Mouse (Mus musculus): Measurements from ENCODE around the gene Phf20. TPM values are rescaled to one million over a fixed set of nuclear protein-coding genes. Genes with fewer than 3 reads are reported as not detected.
"Not testable (repeated sequence)": the region's sequence is repeated elsewhere in the genome, so short reads cannot be mapped to it uniquely, and the experiment has no call there.

The Phf20 gene
- polyA plus RNA-seq, 1 experiment: 11.2 TPM

GRCm38 (mm10) chr2:156179046-156179795 lies 17.0 kb upstream of the Phf20 start:
- Histone ChIP-seq H3K27me3 (ENCODE audit: control insufficient read depth, insufficient read depth, low read length) (no peaks in the 10 kb centered on the region), H3K4me1 (ENCODE audit: control insufficient read depth, insufficient read depth, low read length) (no peaks in the 10 kb centered on the region; the same call in 1 of the 2 replicates), H3K27ac (ENCODE audit: control insufficient read depth, insufficient read depth, low read depth, low read length) (peak overlapping the region; percentile 97), H3K4me3 (ENCODE audit: control insufficient read depth, low read depth, low read length) (peak overlapping the region; percentile 94), H3K36me3 (ENCODE audit: control insufficient read depth, insufficient read depth, low read length) (no peaks in the 10 kb centered on the region)
- peak; percentile 78 for TF ChIP-seq POLR2A (IDR thresholded peaks at IDR 0.05; ENCODE audit: control insufficient read depth, low read depth, low read length)
- TF ChIP-seq CTCF (IDR thresholded peaks at IDR 0.05; ENCODE audit: control insufficient read depth, insufficient read depth, insufficient replicate concordance, low read depth, low read length): no peak

GRCm38 (mm10) chr2:156179796-156180093 lies 16.5 kb upstream of the Phf20 start:
- H3K27ac ChIP-seq (ENCODE audit: control insufficient read depth, insufficient read depth, low read depth, low read length): peak overlapping the region; percentile 97
- peak overlapping the region; percentile 94 for H3K4me3 ChIP-seq (ENCODE audit: control insufficient read depth, low read depth, low read length)
- H3K36me3 ChIP-seq (ENCODE audit: control insufficient read depth, insufficient read depth, low read length): no peaks in the 10 kb centered on the region
- TF ChIP-seq CTCF (IDR thresholded peaks at IDR 0.05; ENCODE audit: control insufficient read depth, insufficient read depth, insufficient replicate concordance, low read depth, low read length): no peak
- no peak for TF ChIP-seq POLR2A (IDR thresholded peaks at IDR 0.05; ENCODE audit: control insufficient read depth, low read depth, low read length)
- no peaks in the 10 kb centered on the region; the same call in 1 of the 2 replicates for H3K4me1 ChIP-seq (ENCODE audit: control insufficient read depth, insufficient read depth, low read length)
- H3K27me3 ChIP-seq (ENCODE audit: control insufficient read depth, insufficient read depth, low read length): no peaks in the 10 kb centered on the region

- peak within 1 kb of the TSS; percentile 97 for H3K27ac ChIP-seq (ENCODE audit: control insufficient read depth, insufficient read depth, low read depth, low read length)
- H3K4me3 ChIP-seq (ENCODE audit: control insufficient read depth, low read depth, low read length): peak within 1 kb of the TSS; percentile 94
- H3K4me1 ChIP-seq (ENCODE audit: control insufficient read depth, insufficient read depth, low read length): no peaks in the 10 kb centered on the region; the same call in 1 of the 2 replicates
- TF ChIP-seq POLR2A (IDR thresholded peaks at IDR 0.05; ENCODE audit: control insufficient read depth, low read depth, low read length) (peak; percentile 95), CTCF (IDR thresholded peaks at IDR 0.05; ENCODE audit: control insufficient read depth, insufficient read depth, insufficient replicate concordance, low read depth, low read length) (peak; percentile 30; the same call in 1 of the 2 replicates)
- H3K36me3 ChIP-seq (ENCODE audit: control insufficient read depth, insufficient read depth, low read length): no peaks in the 10 kb centered on the region
- H3K27me3 ChIP-seq (ENCODE audit: control insufficient read depth, insufficient read depth, low read length): no peaks in the 10 kb centered on the region
Observed at GRCm38 (mm10) chr2:156180094-156180821, 16.0 kb upstream of the Phf20 start, which contains the start of gene Rbm39. Gene Rbm39, minus strand, starts transcription at chr2:156180238.

GRCm38 (mm10) chr2:156180824-156181590 lies 15.3 kb upstream of the Phf20 start:
- Histone ChIP-seq H3K4me3 (ENCODE audit: control insufficient read depth, low read depth, low read length) (peak overlapping the region; percentile 94), H3K36me3 (ENCODE audit: control insufficient read depth, insufficient read depth, low read length) (no peaks in the 10 kb centered on the region), H3K4me1 (ENCODE audit: control insufficient read depth, insufficient read depth, low read length) (no peaks in the 10 kb centered on the region; the same call in 1 of the 2 replicates), H3K27me3 (ENCODE audit: control insufficient read depth, insufficient read depth, low read length) (no peaks in the 10 kb centered on the region), H3K27ac (ENCODE audit: control insufficient read depth, insufficient read depth, low read depth, low read length) (peak overlapping the region; percentile 82)
- no peak for TF ChIP-seq POLR2A (IDR thresholded peaks at IDR 0.05; ENCODE audit: control insufficient read depth, low read depth, low read length)
- TF ChIP-seq CTCF (IDR thresholded peaks at IDR 0.05; ENCODE audit: control insufficient read depth, insufficient read depth, insufficient replicate concordance, low read depth, low read length): no peak

- TF ChIP-seq CTCF (IDR thresholded peaks at IDR 0.05; ENCODE audit: control insufficient read depth, insufficient read depth, insufficient replicate concordance, low read depth, low read length) (no peak), POLR2A (IDR thresholded peaks at IDR 0.05; ENCODE audit: control insufficient read depth, low read depth, low read length) (no peak)
- no peaks in the 10 kb centered on the region for H3K36me3 ChIP-seq (ENCODE audit: control insufficient read depth, insufficient read depth, low read length)
- no peaks in the 10 kb centered on the region for H3K27me3 ChIP-seq (ENCODE audit: control insufficient read depth, insufficient read depth, low read length)
- H3K4me1 ChIP-seq (ENCODE audit: control insufficient read depth, insufficient read depth, low read length): no peaks in the 10 kb centered on the region; the same call in 1 of the 2 replicates
- H3K27ac ChIP-seq (ENCODE audit: control insufficient read depth, insufficient read depth, low read depth, low read length): 0 out of 2 replicates have a peak overlapping the region, but pooled peaks have one; percentile 77
- H3K4me3 ChIP-seq (ENCODE audit: control insufficient read depth, low read depth, low read length): peak overlapping the region; percentile 52; the same call in 1 of the 2 replicates
Observed at GRCm38 (mm10) chr2:156181592-156181991, 14.7 kb upstream of the Phf20 start.

- H3K27me3 ChIP-seq (ENCODE audit: control insufficient read depth, insufficient read depth, low read length); H3K36me3 ChIP-seq (ENCODE audit: control insufficient read depth, insufficient read depth, low read length); H3K4me3 ChIP-seq (ENCODE audit: control insufficient read depth, low read depth, low read length); H3K4me1 ChIP-seq (ENCODE audit: control insufficient read depth, insufficient read depth, low read length): not testable (repeated sequence)
- peak overlapping the region; percentile 25; the same call in 1 of the 2 replicates for H3K27ac ChIP-seq (ENCODE audit: control insufficient read depth, insufficient read depth, low read depth, low read length)
Observed at GRCm38 (mm10) chr2:156189241-156189640, 7.0 kb upstream of the Phf20 start.

Measured in testis, adult 2 months (tissue).